Mouse (Mus musculus) kidney, adult 2 months (tissue): ENCODE data around the gene Emid1.

ENCODE experiments used
- CTCF ChIP-seq: fragments of 200-500 bp; conservative IDR thresholded peaks from 2 replicates; pipeline ENCODE4 v1.5.1; 2011; ENCODE audit warnings: low read depth, mild to moderate bottlenecking, control low read depth, low read length, moderate library complexity, mixed read lengths; ENCODE audit not compliant: insufficient read depth, insufficient read length
- POLR2A ChIP-seq: fragments of 200-500 bp; IDR thresholded peaks from one replicate; pipeline ENCODE4 v1.6.1; 2011; ENCODE audit warnings: low read depth, low read length, control low read depth

DNA sequence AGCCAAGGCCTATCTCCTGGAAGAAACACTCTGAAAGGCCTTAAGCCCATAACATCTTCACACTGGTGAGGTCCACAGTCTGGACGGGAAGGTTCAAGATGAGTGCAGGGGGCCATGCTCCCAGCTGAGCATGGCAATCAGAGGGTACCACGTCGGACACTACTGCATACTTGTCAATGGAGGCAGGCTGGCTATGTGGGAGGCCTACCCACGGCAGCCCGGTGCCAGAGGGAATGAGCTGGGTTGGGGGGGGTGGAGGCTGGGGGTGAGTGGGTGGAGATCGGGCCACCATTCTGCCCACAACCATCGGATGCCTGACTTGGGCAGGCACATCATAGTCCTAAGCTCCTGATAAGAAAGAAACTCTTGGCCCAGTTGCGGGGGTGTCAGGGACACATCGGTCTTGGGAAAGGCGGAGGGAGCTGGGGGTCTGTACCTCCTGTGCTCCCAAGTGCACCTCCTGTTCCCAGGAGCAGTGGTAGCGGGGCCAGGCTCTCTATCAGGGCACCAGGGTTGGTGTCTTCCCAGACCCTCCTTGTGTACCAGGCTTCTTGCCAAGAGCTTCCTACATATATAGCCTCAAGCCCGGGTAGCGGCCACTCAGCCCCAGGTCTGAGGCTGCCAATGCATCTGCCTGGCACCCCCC is 89.1 kb downstream of the Emid1 start:
- TF ChIP-seq POLR2A (no peak), CTCF (no peak)
